Mouse (Mus musculus): Measurements from ENCODE around the gene Asap3.

Gene Asap3

DNA sequence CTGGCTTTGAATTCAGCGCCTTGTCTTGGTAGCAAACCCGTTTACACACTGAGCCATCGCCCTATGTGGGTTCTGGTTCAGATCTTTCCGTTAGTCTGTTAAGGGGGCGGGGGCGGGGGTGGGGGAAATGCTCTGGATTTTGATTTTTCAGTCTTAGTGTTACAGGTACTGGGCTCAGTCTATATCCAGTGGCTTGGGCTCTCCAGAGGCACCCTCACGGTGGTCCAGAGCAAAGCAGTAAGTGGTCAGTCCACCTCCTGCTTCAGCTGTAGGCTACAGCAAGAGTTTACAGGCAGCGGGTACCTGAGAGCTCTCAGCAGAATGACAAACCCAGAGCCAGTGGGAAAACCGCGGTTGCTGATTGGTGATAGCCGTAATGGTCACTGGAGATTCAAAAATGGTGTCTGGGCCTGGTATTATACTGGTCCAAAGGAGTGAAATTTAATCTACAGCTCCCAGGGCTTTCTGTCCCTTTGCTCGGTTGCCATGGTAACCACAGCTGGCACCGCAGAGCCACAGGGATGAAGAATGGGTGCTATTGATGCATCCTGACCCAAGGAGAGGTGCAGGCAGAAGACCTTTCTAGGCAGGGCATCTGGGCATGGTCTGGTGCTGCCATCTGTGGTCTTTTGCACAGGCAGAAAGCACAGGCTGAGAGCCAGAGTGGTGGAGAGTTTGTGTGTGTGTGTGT lies 17.5 kb downstream of the Asap3 start:
- DNase-seq = peak; percentile 68

DNA sequence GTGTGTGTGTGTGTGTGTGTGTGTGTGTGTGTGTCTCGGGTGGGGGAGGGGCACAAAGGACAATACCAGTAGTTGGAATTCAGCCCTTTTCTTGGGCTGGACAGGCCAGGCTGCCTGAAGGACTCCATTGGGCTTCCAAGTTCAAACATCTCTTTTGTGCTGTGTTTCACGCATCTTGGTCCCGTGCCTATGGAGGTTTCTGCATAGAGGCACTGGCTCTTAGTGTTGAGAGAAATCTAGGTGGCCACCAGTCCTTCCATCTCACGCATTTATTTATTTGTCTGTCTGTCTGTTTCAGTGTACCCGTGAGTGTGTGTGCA lies 18.0 kb downstream of the Asap3 start:
- DNase-seq = no peak

DNA sequence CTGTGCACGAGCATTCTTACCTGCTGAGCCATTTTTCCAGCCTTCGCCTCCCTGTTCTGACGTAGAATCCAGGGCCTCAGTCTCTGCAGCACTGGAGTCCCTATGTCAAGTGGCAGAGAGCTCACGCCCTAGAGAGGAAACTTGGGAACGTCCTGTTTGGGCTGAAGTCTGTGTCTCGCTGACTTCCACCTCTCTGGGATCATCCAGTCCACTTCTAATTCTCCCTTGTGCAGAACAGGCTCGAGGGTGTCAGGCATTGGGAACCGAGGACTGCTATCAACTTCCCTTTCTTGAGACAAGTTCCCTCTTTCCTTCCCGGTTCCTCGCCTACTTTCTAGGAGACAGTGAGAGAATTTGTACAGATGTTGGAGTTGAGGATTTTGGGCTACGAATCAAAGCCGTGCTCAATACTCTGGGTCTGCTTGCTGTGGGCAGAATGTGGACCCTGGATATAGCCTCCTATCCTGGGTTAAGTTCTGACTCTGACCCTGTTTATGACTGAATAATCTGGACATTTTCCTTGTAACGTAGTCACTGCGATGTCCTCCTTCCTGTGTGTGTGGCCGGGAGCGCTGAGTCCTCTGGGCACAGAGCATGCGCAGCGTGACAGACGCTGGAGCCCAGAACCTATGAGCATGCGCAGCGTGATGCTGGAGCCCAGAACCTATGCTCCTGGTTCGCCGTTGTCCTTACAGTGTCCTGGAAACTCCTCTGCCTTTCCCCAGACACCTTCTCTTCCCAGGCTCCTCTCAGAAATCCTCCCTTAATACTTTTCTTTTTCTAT lies 18.7 kb downstream of the Asap3 start:
- DNase-seq = no peak

- DNase-seq = no peak
These were observed 21.2 kb downstream of the Asap3 start for GRCm38 (mm10) chr4:136227408-136227807.

GRCm38 (mm10) chr4:136228640-136229039 lies 22.5 kb downstream of the Asap3 start:
- no peak for DNase-seq

- DNase-seq = no peak
These were observed 32.5 kb downstream of the Asap3 start for GRCm38 (mm10) chr4:136238669-136239068.

DNA sequence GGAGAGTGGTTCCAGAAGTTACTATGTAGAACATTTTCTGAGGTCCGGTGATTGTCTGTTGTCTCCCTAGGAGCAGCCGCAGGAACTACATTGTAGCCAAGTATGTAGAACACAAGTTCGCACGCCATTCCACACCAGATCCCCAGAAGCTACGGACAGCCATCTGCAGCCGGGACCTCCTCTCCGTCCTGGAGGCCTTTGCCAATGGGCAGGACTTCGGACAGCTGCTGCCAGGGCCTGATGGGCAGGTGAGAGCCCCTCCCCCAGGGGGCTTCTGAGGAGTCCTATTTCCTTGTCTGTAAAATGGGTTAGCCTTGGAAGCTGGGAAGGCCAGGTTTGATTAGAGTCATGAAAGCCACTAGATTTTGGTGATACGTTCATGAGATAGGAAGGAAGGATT lies 32.9 kb downstream of the Asap3 start:
- no peak for DNase-seq

DNA sequence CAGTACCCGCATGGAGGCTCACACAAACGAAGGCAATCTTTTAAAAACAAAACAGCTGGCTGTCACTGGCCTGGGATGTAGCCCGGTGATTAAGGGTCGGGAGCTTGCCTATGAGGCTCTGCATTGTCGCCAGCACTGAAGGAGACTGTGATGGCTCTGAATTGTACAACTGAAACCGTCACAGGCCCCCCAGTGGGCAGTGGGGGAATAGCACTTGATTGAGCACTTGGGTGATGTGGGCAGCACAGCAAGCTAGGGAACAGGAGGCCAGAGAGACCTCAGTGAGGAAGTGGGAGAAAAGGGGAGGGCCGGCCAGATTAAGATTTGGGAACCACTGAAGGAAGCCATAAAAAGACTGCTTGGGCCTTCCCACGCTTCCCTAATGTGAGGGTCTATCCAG lies 33.5 kb downstream of the Asap3 start:
- DNase-seq = peak; percentile 76

DNA sequence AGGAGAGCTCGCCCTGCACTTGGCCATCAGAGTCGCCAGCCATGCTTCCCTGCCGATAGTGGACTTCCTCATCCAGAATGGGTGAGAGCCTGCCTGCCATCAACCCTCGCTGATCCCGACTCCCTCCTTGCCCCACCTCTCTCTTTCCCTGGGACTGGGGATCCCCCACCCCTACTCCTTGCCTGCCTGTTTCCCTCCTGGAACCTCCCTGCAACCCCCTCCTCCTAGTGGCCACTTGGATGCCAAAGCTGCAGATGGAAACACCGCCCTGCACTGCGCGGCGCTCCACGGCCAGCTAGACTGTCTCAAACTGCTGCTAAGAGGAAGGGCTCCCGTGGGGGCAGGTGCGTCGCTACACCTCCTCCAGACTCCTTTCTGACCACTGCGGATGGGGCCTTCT lies 34.0 kb downstream of the Asap3 start:
- no peak for DNase-seq

GRCm38 (mm10) chr4:136240955-136241354 lies 34.8 kb downstream of the Asap3 start:
- no peak for DNase-seq

GRCm38 (mm10) chr4:136242065-136242703 lies 36.0 kb downstream of the Asap3 start:
- no peak for DNase-seq

- no peak for DNase-seq
These were observed 36.6 kb downstream of the Asap3 start for GRCm38 (mm10) chr4:136242728-136243127.

DNA sequence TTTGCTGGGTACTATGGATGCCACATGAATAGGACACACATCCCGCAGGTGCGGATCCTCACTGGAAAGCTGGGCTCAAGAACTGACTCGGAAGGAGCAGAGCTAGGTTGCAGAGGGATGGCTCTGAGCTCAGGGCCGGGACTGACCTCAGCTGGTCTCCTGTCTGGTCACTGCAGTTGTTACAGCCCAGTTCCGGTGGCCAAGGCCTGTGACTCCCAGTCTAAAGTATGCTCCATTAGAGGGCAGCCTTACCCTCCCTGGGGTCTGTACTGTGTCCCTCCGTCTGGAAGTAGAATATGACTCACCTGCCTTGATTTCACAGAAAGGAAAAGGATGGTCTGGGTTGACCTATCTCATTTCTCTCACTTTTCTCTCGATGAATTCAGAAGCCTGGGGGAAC lies 38.0 kb downstream of the Asap3 start:
- DNase-seq = no peak

- no peak for DNase-seq
These were observed 39.5 kb downstream of the Asap3 start for GRCm38 (mm10) chr4:136245681-136246080.

DNA sequence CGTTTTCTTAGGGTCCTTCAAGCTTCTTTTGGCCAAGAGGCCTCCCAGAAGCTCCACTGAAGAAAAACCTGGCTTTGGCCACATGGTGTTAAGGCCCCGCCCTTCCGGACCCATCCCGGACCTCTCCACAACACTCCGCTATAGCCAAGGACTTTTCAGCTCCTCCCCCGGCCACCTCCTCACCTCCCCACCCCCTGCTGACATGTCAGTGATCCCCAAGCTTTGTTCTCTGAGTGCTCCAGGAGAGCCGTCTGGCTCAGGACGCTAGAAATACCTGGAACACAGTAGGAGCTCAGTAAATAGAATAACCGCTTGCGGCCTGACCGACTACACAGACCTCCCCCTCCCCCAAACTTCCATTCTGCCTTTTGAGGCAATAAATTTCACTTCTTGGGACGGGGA lies 40.4 kb downstream of the Asap3 start:
- DNase-seq = peak; percentile 66

- DNase-seq = peak; percentile 46
These were observed 41.2 kb downstream of the Asap3 start for GRCm38 (mm10) chr4:136247386-136247728.

DNA sequence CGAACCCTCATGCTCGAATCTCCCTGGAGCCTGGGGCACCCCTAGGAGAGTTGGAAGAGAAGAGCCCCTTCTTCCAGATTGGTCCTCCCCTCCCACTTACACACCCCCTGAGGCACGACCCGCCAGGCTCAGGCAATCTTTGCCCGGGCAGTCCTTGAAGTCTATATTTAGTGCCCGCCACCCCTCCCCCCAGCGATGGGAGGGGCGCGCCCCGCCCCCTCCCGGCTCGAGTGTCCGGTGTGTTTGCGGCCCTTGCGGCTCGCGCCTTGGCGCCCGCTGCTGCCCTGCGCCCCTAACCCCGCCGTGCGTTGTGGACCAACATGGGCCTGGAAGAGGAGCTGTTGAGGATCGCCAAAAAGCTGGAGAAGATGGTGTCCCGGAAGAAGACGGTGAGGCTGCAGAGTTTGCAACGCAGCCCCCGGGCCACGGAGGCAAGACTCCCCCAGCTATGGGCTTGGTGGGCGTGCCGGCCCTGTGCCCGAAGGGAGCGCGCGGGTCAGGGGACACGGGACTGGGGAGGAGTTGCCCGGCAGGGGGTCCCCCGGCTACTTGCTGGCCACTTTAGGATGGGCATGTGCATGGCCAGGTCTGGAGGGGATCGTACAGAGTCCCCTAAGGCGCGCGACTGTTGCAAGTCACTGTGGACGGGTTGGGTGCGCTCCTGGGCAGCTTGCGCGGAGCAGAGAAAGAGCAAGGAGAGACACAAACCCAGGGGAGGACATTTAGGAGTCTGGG lies 41.7 kb downstream of the Asap3 start, which contains the start of gene Tcea3:
TSS of gene Tcea3 (plus strand) at position 1 of the 735 bp plus-strand sequence.
- DNase-seq = peak; percentile 68

DNA sequence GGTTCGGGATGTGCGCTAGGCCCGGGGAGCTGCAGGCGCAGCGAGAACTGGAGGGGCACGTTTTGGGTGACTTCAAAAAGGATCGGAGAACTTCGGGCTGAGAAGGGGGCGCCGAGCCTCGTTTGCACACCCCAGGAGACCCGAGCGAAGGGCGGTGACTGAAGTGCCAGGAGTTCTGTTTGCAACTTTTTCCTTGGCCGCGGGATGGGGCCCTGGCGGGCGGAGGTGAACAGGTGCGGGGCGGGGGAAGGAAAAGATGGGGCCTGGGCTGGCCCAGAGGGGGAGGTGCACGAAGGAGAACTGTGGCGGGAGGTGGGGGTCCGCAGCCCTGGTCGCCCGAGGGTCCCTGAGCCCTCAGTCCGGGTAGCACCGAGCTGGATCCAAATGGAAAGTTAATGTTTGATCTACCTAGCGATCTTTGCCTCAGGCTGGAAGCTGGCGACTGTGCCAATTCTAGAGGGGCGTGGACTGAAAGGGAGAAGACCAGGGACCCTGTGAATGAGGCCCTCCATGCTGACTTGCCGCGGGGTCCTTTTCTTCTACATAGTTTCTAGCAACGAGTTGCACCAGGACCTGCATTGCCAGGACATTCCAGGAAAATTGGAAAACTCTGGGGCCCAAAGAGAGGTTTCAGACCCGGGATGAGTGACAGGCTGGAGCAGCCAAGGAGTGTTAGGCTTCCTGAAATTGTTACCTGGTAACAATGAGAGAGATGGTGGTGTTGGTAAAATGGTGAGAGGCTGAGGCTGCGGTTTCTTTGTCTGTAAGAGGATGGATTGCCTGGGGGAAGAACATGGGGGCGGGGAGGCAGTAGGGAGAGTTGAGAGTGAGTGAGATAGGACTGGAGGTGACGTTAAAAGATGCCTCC lies 42.5 kb downstream of the Asap3 start:
- DNase-seq = no peak

- no peak for DNase-seq
These were observed 43.1 kb downstream of the Asap3 start for GRCm38 (mm10) chr4:136249332-136249647.

- no peak for DNase-seq
These were observed 43.6 kb downstream of the Asap3 start for GRCm38 (mm10) chr4:136249780-136250179.

DNA sequence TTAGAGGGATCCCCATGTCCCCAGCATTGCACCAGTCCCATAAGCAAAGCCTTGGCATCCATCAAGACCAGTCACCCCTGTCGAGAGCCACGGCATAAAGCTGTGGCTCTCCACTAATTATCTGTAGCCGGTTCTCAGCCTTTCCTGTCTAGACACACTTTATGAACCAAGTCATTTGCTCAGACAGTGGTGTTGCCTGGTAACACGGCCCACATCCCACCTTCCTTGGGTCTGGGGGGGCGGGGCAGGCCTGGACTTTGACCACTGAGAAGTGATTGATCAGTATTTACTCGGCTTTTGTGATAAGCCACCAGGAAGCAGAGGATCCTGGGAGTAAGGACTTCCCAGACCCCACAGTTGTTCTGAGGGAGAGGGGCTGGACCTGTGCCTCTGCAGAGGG lies 49.8 kb downstream of the Asap3 start:
- no peak for DNase-seq

DNA sequence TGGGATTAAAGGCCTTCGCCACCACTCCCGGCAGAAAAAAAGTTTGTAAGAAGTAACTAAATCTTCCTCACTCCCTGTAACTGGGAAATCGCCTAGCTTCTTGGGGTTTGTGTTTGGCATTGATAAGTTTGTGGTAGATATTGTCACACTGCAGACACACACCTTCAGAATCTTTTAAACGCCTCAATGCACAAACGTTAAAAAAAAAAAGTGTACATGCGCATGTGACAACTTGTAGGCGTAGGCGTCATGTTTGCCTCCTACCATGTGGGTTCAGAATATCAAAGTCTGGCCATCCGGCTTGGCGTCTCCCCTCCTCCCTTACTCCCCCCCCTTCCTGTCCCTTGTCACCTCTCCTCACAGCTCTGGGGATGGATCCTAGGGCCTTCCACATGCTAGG lies 50.5 kb downstream of the Asap3 start:
- no peak for DNase-seq

DNA sequence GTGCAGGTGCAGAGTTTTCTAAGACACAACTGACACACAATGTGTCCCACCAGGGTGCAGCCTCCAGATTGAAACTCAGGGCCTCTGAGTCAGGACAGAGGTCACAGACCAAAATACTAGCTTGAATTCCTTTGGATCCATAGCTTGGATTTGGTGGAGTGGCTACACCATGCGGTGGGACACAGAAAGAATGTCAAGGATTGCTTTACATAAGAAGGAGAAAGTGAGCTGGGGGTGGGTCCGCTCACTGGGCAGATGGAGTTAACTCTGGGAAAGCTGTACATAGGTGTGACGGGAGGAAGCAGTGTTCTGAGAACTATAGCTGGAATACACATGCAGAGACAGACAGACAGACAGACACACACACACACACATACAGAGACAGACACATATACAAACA lies 53.8 kb downstream of the Asap3 start:
- no peak for DNase-seq
